Mouse (Mus musculus) myocyte (in vitro differentiated cells): ENCODE results near the gene Kcna5.

Experiments used
- CEBPB ChIP-seq: IDR thresholded peaks from 2 replicates; pipeline ENCODE4 v1.6.1; 2011; ENCODE audit warnings: mild to moderate bottlenecking, moderate library complexity; ENCODE audit not compliant: poor library complexity, insufficient read depth, severe bottlenecking
- E2F4 ChIP-seq: IDR thresholded peaks from one replicate; pipeline ENCODE4 v1.6.1; 2011; ENCODE audit warnings: mild to moderate bottlenecking, control low read depth, moderate library complexity; ENCODE audit not compliant: insufficient read depth
- MAX ChIP-seq: IDR thresholded peaks from one replicate; pipeline ENCODE4 v1.6.1; 2011; ENCODE audit warnings: low read depth, mild to moderate bottlenecking, control low read depth
- MYOG ChIP-seq, 3 experiments: IDR thresholded peaks; one replicate each; pipeline ENCODE4 v1.6.1; 2011; ENCODE audit warnings: control low read depth in 2 of 3, low read depth in 2 of 3, mild to moderate bottlenecking in 2 of 3; ENCODE audit not compliant: insufficient read length in 2 of 3, control insufficient read depth in 1 of 3, insufficient read depth in 1 of 3
- POLR2A ChIP-seq: IDR thresholded peaks from one replicate; pipeline ENCODE4 v1.6.1; 2011; ENCODE audit warnings: low read depth, mild to moderate bottlenecking, control low read depth, moderate library complexity; ENCODE audit not compliant: insufficient read length
- POLR2AphosphoS2 ChIP-seq: IDR thresholded peaks from one replicate; pipeline ENCODE4 v1.6.1; 2011; ENCODE audit warnings: low read depth, control low read depth; ENCODE audit not compliant: insufficient read length
- SRF ChIP-seq: IDR thresholded peaks from one replicate; pipeline ENCODE4 v1.6.1; 2011; ENCODE audit warnings: low read depth; ENCODE audit not compliant: control insufficient read depth, insufficient read length
- TCF12 ChIP-seq: IDR thresholded peaks from one replicate; pipeline ENCODE4 v1.6.1; 2011; ENCODE audit warnings: mild to moderate bottlenecking, control low read depth; ENCODE audit not compliant: poor library complexity, insufficient read depth, severe bottlenecking
- USF1 ChIP-seq: IDR thresholded peaks from one replicate; pipeline ENCODE4 v1.6.1; 2011; ENCODE audit warnings: low read depth, mild to moderate bottlenecking, control low read depth, moderate library complexity

- TF ChIP-seq MAX (no peak), TCF12 (no peak), POLR2A (no peak), USF1 (no peak), E2F4 (no peak), MYOG (IDR thresholded peaks at IDR 0.05; ENCODE audit: control insufficient read depth in 1 of 3, insufficient read depth in 1 of 3, insufficient read length in 2 of 3, low read depth in 2 of 3) (no peak), CEBPB (no peak), SRF (no peak), POLR2AphosphoS2 (no peak)
These were observed 26.5 kb upstream of the Kcna5 start for GRCm38 (mm10) chr6:126561702-126562101.
